Mouse (Mus musculus) large intestine, adult 2 months (tissue): Measurements from ENCODE around the gene Rictor. TPM values are rescaled to one million over a fixed set of nuclear protein-coding genes. Genes with fewer than 3 reads are reported as not detected.
"Not testable (repeated sequence)": the region's sequence is repeated elsewhere in the genome, so short reads cannot be mapped to it uniquely, and the experiment has no call there.

Experiments used
- DNase-seq: peaks from one replicate; pipeline ENCODE4 v3.0.0-alpha.2; 2012; ENCODE audit warnings: low read depth, low spot score
- WGBS: fragments of 180-500 bp; shearing (Covaris S2); methylation state at CpG from one replicate; pipeline ENCODE4 v1.1.7; 2018; 5-methylcytosine and 5-hydroxymethylcytosine counted together
- polyA plus RNA-seq: library from polyadenylated mRNA; depleted of rRNA; stranded (reverse); fragments of >200 nt; gene quantifications from 2 replicates; pipeline ENCODE4 v1.2.3, GENCODE M21; 2012

Rictor gene
- polyA plus RNA-seq, 1 experiment: 2.9 TPM

DNA sequence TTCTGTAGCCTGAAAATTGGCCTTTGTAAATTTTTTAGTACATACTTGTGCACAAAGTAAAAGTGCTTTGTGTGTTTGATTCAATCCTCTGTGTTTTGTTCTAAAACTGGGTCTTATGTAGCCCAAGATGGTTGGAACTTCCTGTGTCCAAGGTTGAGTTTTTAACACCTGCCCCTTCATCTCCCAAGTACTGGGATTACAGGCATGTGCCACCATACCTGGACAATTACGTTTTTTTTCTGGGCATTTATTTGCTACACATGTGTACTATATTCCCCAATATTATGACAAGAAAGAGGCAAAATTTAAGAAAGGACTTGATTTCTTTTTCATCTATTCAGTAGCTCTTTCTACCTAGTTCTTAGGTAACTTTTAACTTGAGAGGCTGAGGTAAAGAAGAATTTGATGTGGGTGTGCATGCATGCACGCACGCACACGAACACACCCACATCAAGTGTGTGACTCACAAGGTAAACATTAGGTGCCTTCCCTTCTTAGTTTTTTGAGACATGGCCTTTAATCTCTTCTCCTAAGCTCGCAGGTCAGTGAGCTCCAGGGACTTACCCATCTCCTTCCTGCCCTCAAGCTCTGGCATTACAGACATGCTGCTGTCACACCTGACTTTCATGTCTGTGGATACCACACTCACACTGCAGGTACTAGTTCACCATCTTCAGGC lies 18.1 kb downstream of the Rictor start:
- WGBS: 26% methylated on average over 5 of the region's 5 CpGs
- DNase-seq: no peak

DNA sequence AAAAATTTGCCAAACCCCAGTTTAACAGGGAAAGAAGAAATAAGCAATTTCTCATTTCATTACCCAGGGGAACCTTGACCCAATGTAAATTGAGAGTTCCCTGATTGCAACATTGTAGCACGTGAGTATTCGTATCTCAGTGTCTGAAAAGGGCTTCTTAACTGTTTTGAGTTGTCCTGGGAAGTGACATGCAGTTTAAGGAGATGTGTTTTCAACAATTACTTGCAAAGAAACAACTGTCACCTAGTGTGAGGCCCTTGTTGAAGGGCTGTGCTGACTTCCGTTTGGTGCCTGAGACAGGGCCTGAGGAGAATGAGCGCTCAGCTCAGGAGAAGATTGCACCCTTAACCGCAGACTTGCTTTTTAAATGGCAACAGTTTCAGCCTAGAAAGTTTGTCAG lies 24.9 kb downstream of the Rictor start:
- 76% methylated on average over 5 of the region's 5 CpGs for WGBS

DNA sequence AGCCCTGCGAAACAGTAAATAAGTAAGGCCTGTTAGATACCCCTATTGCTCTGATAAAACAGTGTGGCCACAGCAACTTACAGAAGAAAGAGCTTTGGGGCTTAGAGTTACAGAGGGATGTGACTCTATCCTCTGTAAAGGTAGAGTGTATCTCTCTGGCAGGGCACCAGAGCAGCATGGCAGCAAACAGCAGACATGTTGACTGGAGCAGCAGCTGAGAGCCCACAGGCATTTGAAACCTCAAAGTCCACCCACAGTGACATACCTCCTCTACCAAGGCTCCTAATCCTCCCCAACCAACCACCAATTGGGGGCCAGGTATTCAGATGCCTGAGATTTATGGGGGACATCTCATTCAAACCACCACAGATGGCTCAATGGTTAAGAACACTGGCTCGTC lies 31.0 kb downstream of the Rictor start:
- 97% methylated on average over 2 of the region's 2 CpGs for WGBS
- no peak for DNase-seq

More for the DNA sequence above, 24.9 kb downstream of the Rictor start:
- no peak for DNase-seq

DNA sequence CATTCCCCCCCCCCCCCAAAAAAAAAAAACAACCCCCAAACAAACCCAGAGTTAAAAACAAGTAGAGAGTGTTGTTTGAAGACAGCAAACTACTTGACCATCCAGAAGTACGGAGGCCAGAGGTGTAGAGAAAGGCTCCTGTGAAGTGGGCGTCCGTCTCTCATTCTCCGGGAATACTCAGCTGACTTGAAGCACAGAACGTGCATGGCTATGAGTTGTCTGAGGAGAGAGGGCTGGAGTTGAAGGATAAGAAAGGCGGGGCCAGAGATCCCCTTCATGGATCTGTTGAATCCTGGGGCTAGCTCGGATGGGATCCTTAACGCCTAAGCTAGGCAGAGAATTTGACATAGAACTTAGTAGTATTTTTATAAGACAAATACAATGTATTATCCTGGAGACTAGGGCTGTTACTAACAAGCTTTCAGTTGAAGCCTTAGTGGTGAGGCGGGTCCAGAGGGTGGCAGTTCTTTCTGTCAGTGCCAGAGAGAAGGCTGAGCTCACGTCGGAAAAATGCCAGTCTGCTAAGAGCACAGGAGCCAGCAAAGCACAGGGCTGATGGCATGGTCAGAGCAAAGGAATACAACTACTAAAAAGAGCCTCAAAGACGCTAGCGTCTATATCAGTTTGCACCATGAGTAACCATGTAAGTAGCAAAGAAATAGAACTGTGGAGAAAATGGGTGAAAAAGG lies 34.3 kb downstream of the Rictor start:
- WGBS: 78% methylated on average over 13 of the region's 13 CpGs
- DNase-seq: no peak

DNA sequence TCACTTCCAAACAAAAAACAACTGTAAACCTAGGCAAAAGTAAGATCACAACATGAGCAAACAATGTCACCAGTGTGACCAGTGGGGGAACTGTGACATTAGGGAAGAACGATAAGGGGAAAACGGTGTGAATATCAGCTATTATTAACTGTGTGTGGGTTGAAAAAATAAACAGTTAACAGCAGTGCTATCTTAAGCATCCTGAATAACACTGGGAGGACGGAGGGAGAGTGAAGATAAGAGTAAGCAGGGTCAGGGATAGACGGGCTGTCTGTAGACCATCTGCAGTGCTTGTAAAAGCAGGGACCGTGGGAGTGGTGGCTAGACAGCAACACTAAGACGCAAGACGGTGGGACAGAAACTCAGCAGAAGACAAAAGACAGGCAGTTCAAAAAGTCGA lies 35.5 kb downstream of the Rictor start:
- WGBS: 63% methylated on average over 8 of the region's 8 CpGs
- DNase-seq: no peak

DNA sequence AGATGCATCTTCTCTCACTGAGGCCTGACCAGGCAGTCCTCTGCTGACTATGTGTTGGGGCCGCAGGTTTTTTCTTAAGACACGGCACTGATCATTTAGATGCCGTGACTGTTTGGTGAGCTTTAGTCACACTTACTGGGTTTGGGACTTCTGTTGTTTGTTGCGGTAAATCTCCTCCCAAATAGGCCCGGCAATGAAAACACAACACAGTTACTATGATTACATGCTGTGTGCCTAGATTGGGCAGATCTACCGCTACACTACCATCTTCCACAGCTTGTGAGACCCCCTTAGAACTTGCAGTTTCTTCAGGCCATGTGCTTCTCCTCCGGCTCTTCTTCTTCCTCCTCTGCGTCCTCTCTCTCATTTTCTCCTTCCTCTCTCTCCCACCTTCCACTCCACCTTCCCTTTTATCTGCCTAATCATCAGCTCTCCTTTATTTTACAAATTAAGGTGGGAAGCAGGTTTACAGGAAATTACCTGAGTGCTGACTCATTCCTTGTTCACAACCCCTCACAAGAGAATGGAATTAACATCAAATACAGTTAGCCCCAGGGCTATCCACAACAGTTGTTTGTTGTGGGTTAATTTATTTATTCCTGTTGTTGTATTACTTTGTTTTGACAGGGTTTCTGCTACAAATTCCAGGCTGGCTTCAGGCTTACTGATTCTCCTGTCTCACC lies 38.3 kb downstream of the Rictor start:
- DNase-seq: not testable (repeated sequence)
- WGBS: 87% methylated on average over 8 of the region's 8 CpGs

DNA sequence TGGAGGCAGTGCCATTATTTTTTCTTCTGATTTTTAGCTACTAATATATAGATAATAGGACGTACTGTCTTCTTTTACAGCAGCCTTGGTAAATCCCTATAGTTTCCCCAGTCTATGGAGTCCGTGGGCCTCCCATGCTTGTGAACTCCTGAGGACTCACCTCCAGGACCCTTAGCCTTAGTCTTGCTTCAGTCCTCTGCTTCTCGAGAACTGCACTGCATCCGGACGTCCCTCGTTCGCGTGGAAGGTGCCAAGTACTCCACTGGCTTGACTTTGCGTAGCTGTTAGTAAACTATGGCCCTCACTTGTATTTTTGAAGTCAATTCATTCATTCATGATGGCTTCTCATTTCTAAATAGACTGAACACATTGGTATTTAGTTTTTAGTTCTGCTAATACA lies 38.8 kb downstream of the Rictor start:
- 89% methylated on average over 9 of the region's 9 CpGs for WGBS
- DNase-seq: no peak

DNA sequence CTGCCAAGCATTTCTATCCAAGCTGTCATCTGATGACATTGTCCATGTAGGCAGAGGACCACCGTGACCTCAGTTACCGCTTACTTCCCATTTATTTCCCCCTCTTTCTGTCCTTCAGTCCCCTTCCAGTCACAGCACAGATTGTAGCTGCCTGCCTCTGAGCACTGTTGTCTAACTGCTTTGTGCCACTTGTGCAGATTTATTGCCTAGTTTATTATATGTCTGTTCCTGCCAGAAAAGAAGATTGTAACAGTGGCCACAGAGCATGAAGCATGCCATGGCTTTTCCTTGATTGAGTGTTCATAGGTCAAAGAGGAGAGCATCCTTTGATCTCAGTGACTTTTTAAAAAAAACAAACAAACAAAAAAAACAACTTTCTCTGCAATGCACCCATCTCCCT lies 46.2 kb downstream of the Rictor start:
- no peak for DNase-seq
- 83% methylated on average over 2 of the region's 2 CpGs for WGBS

DNA sequence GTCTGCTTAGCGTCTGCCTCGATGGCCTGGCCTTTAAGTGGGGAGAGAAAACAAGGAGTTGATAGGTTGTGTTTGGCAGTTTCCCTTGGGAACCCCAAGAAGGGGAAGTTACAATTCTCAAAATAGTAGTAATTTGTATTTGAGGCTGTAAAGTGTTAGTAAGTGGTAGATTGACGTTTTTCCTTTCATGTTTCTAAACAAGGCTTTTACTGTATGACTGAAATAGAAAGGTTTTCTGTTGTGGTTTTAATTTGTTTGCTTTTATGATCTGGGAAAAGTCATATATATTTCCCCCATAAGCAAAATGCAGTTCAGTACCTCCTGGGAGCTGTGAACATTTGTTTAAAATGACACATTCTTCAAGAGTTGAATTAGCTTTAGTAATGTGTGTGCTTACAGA lies 64.1 kb downstream of the Rictor start:
- 70% methylated on average over 3 of the region's 3 CpGs for WGBS
- DNase-seq: no peak

DNA sequence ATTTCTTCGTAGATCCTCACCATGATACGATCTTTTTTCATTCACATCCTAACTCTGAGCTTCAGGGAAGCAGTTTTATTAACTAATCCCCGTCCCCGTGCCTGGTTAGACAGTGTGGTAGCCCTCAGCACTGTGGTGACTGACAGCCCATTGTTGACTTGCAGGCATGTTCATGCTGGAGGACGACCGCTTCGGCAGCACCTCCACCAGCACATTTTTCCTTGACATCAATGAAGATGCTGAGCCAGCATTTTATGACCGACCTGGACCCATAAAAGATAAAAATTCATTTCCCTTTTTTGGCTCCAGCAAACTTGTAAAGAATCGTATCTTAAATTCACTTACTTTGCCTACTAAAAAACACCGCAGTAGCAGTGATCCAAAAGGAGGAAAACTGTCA lies 78.0 kb downstream of the Rictor start:
- WGBS: 88% methylated on average over 10 of the region's 10 CpGs
- DNase-seq: no peak

DNA sequence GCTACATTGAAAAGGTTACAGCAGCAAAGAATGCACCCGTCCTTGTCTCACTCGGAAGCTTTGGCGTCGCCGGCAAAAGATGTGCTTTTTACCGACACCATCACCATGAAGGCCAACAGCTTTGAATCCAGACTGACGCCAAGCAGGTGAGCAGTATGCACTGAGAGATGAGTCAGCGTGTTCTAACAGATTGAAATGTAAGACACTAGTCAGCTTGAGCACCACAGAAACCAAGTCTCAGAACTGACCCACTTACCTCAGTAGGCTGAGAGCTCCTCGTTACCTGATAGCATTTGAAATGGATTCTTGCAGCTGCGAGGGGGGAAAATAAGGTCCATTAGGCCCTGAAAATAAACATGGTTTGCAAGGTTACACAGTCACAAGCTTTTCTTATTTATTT lies 79.1 kb downstream of the Rictor start:
- WGBS: 96% methylated on average over 10 of the region's 10 CpGs
- DNase-seq: no peak

DNA sequence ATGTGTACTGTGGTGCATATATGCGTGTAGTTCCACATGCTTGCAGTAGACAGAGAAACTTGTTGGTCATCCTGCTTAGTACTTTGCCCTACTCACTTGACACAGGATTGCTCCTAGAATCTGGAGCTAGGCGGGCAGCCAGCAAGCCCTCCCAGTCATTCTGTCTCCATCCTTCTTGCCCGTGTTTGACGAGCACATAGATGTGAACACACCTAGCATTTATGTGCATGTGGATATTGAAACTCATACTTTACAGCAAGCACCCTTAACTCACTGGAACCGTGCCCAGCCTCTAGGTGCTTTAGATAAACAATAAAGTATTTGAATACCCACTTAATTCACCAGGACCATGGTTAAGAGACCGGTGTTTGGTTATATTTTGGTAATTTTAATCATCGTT lies 81.8 kb downstream of the Rictor start:
- no peak for DNase-seq
- WGBS: 64% methylated on average over 7 of the region's 7 CpGs

DNA sequence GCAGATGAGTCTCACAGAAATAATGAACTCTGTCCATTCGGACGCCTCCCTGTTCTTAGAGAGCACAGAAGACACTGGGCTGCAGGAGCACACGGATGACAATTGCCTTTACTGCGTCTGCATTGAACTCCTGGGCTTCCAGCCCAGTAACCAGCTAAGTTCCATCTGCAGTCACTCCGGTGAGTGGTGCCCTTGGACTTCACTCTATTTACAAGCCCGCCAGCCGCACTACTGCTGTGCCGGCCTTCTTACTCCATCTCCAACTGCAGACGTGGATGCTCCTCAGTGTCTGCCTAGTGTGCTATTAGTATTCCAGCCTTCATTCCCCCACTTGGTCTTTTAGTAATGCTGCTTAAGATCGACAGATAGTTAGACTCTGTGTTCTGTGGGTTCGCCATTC lies 83.5 kb downstream of the Rictor start:
- 85% methylated on average over 11 of the region's 11 CpGs for WGBS
- no peak for DNase-seq

DNA sequence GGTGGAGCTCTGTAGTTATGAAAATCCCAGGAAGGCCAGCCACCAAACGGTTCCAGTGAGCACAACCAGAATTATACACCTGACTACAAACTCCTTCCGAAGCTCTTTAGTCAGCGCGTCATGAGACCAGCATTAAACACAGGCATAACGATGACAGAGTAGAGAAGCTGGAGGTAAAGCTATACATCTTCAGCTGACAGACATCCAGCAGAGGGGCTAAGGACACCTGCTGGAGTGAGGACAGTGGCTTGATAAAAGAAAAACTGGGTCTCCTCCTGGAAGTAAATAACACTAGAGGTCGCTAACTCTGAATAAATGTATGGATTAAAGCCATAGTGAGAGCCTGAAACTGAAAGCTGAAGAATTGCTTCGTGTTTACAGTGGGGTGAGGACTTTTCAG lies 84.7 kb downstream of the Rictor start:
- WGBS: 86% methylated on average over 7 of the region's 7 CpGs

DNA sequence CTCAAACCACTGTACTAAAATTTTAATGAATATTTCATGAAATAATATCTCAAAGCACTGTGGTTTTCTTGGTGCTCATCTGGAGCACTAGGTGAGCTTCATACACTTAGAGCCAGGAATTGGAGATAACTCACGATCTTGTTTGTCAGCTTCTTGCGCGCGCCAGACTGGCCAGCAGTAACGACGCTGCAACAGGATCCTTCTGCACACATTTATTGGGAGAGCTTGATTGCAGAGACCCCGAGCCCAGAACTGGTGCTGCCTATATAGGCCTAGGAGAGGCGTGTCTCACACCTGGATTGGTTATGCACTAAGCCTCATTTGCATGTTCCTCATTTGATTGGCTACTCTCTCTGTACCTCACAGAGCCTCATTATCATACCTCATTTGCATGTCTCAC lies 93.0 kb downstream of the Rictor start:
- WGBS: 97% methylated on average over 8 of the region's 8 CpGs
- DNase-seq: not testable (repeated sequence)

More for the DNA sequence above, 84.7 kb downstream of the Rictor start:
- no peak for DNase-seq

DNA sequence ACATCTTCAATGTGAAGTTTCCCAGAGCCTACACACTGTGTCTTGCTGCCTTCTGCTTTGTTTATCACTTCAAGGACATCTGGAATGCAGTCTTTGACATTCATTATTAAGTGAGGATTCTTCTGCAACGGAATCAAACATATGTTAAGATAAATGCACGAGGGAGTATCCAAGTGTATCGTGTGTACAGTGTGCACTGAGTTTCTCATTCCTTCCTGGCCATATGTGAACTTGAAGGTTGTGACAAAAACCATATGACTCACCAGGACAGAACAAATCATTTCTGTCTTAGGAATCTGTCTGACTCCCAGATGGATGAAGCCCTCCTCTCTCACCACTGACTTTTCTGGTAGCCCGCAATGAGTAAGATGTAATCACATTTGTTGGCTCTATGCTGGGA lies 107.6 kb downstream of the Rictor start:
- DNase-seq: no peak
- 71% methylated on average over 4 of the region's 4 CpGs for WGBS

DNA sequence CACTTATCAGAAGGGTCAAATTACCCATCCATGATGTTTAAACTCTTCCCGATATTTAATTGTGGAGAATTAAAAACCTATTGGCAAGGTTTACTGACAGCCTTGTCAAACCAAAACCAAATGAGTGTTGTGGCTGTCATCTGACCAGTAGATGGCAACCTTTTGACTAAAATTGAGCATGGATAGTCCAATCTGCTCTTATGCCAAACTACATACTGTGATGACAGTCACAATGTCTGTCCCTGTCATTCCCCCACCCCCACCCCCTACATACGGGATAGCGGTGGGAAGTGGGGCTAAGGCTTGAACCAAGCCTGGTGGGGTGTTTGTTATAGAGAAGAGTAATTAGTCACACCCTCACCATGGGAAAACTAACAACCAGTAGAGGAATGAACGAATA lies 132.0 kb downstream of the Rictor start:
- no peak for DNase-seq
- WGBS: 40% methylated on average over 4 of the region's 4 CpGs

DNA sequence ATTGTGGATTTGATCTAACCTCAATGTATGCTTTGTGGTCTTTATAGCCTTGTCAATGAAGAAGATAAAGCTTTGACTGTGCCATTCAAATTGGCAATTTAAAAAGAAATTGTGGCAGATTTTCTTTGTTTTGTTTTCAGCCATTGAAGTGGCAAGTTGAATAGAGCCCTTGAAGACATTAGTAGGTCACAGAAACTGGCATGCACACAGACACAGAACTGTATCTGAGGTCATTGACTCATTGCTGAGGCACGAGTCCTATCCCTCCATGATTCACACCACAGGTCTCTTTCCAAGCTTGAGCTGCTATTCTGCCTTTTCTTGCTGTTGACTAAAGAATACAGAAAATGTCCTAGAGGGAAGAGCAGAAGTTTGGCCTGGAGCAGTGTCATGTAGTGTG lies 141.7 kb downstream of the Rictor start:
- no peak for DNase-seq
- 57% methylated on average over 1 of the region's 1 CpGs for WGBS
